10 mouse cellular contexts compared by ENCODE assay signal in genomic region chr14:104610378-104610777, GRCm38 (mm10).
DNase-seq lines count a peak whose midpoint lies in the region; ATAC-seq and TF ChIP-seq lines count a peak whose summit lies in the region.
"Had no signal": no experiment of that assay in that cellular context is flagged by ENCODE, and none has a peak within 500 bp of the region (broad histone marks: within the 10 kb centered on the region; RNA-seq: fewer than 3 reads in every experiment).

No protein-coding gene starts in this region.

- peak; percentile 15 for DNase-seq in adrenal gland, adult 2 months
- DNase-seq in adrenal gland, adult 8-10 months, result no peak
- DNase-seq in kidney, postnatal 36 days, result peak; percentile 1 to 57
- no peak for DNase-seq in kidney, adult 8-10 months
- peak; percentile 32 to 52 for DNase-seq in gastrocnemius, adult 8-10 months (ENCODE audit: low spot score in 2 of 2)

- no peak overlapping the region for H3K27ac ChIP-seq in ES-Bruce4 (ENCODE audit: insufficient read depth, low read length)
- H3K27ac ChIP-seq in intestine, embryonic 15.5 days, result no peak overlapping the region
- H3K27ac ChIP-seq: forebrain, embryonic 10.5 days; macrophage had no signal

- no peak overlapping the region for H3K4me2 ChIP-seq in intestine, embryonic 15.5 days (replicated peaks)

- no peak for TF ChIP-seq EP300 in ES-Bruce4 (IDR thresholded peaks at IDR 0.05; ENCODE audit: insufficient read depth, low read depth, low read length)

- ATAC-seq in megakaryocyte-erythroid progenitor cell, adult 5-6 weeks (replicated peaks; ENCODE audit: low FRiP score, low TSS enrichment, poor library complexity, severe bottlenecking), result no peak
- ATAC-seq in intestine, embryonic 15.5 days, result no peak

- H3K27me3 ChIP-seq in ES-Bruce4 (ENCODE audit: control insufficient read depth, insufficient read depth, low read length, poor library complexity, severe bottlenecking), result no peaks in the 10 kb centered on the region; the same call in none of the 2 replicates
- H3K27me3 ChIP-seq in intestine, embryonic 15.5 days (replicated peaks), result no peaks in the 10 kb centered on the region

- H3K9me3 ChIP-seq in ES-Bruce4 (replicated peaks; ENCODE audit: control insufficient read depth, insufficient read depth, low read length, poor library complexity, severe bottlenecking), result no peaks in the 10 kb centered on the region
- H3K9me3 ChIP-seq in intestine, embryonic 15.5 days, result no peaks in the 10 kb centered on the region
- H3K9me3 ChIP-seq: forebrain, embryonic 10.5 days had no signal

- H3K4me1 ChIP-seq in ES-Bruce4 (ENCODE audit: control insufficient read depth, insufficient read depth, low read length), result no peaks in the 10 kb centered on the region
- H3K4me1 ChIP-seq in intestine, embryonic 15.5 days (replicated peaks), result no peaks in the 10 kb centered on the region
- H3K4me1 ChIP-seq: forebrain, embryonic 10.5 days had no signal

- no peak for TF ChIP-seq POLR2A in ES-Bruce4 (IDR thresholded peaks at IDR 0.05; ENCODE audit: insufficient read depth, low read length)

- WGBS in intestine, embryonic 15.5 days, result 76% methylated on average over 4 of the region's 4 CpGs

- peak; percentile 11 for TF ChIP-seq CTCF in ES-Bruce4 (IDR thresholded peaks at IDR 0.05; ENCODE audit: low read depth, low read length)

- H3K4me3 ChIP-seq in ES-Bruce4 (ENCODE audit: low read depth, low read length), result no peak overlapping the region
- H3K4me3 ChIP-seq in intestine, embryonic 15.5 days (replicated peaks), result no peak overlapping the region
- H3K4me3 ChIP-seq: forebrain, embryonic 10.5 days had no signal

- H3K36me3 ChIP-seq in ES-Bruce4 (ENCODE audit: control insufficient read depth, insufficient read depth, low read length, poor library complexity, severe bottlenecking), result no peaks in the 10 kb centered on the region
- no peaks in the 10 kb centered on the region for H3K36me3 ChIP-seq in intestine, embryonic 15.5 days
- H3K36me3 ChIP-seq: forebrain, embryonic 10.5 days had no signal

- no peak overlapping the region for H3K9ac ChIP-seq in ES-Bruce4 (ENCODE audit: low read depth, poor library complexity, severe bottlenecking)
- H3K9ac ChIP-seq in intestine, embryonic 15.5 days, result no peak overlapping the region

Comparison
In these comparisons a context has a peak if more than half of its experiments do, and no peak if none do; other contexts are left out.
1. DNase-seq: peak in adrenal gland, adult 2 months (single experiment), kidney, postnatal 36 days (2 of 2) and gastrocnemius, adult 8-10 months (2 of 2); none in adrenal gland, adult 8-10 months (single experiment) and kidney, adult 8-10 months (0 of 2).